Mouse (Mus musculus): ENCODE data around the gene Fbxw16. TPM values are rescaled to one million over a fixed set of nuclear protein-coding genes. Genes with fewer than 3 reads are reported as not detected.

Gene Fbxw16
- not detected for polyA plus RNA-seq (2017; shearing (Covaris generic))

DNA sequence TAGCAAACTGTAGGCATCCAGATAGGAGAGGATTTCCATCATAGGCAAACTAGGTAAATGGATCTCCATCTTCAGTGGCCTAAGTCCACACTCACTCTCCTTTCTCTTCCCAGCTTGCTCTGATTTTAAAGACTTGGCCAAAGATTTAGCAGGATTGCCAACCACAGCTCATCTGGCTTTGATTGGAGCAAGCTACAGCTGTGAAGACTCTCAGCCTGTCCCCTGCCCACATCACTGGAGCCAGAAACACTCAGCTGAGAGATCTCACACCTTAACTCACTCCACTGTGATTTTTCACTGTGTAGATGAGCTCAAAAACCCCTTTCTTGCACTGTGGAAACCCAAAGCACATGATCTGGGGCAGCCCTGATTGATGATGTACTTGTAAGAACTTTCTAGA, at the start of gene Fbxw16:
TSS of gene Fbxw16 (minus strand) at position 101 of the 400 bp plus-strand sequence.

DNA sequence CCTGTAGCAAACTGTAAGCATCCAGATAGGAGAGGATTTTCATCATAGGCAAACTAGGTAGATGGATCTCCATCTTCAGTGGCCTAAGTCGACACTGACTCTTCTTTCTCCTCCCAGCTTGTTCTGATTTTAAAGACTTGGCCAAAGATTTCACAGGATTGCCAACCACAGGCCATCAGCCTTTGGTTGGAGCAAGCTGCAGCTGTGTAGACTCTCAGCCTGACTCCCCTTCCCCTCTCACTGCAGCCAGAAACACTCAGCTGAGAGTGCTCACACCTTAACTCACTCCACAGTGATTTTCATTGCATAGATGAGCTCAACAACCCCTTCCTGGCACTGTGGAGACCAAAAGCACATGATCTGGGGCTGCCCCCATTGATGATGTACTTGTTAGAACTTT, 46.8 kb upstream of the Fbxw16 start, which contains the start of gene Fbxw19:
TSS of gene Fbxw19 (minus strand) at position 101 of the 400 bp plus-strand sequence.

DNA sequence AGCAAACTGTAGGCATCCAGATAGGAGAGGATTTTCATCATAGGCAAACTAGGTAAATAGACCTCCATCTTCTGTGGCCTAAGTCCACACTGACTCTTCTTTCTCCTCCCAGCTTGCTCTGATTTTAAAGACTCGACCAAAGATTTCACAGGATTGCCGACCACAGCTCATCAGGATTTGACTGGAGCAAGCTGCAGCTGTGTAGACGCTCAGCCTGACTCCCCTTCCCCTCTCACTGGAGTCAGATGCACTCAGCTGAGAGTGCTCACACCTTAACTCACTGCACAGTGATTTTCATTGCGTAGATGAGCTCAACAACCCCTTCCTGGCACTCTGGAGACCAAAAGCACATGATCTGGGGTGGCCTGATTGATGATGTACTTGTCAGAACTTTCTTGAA, 44.7 kb downstream of the Fbxw16 start, which contains the start of gene Fbxw22:
TSS of gene Fbxw22 (minus strand) at position 101 of the 400 bp plus-strand sequence.

Other genes with a start within 250 kb of the Fbxw16 start
- gene Fbxw20, start 214.4 kb downstream of the Fbxw16 start, polyA plus RNA-seq (2017; shearing (Covaris generic)), result 0.07 TPM
- gene Fbxw14, start 161.5 kb downstream of the Fbxw16 start, polyA plus RNA-seq (2017; shearing (Covaris generic)), result not detected
- gene Fbxw28, start 109.5 kb downstream of the Fbxw16 start, polyA plus RNA-seq (2017; shearing (Covaris generic)), result not detected
- not detected for gene Fbxw22, start 44.8 kb downstream of the Fbxw16 start, polyA plus RNA-seq (2017; shearing (Covaris generic))
- not detected for gene Fbxw19, start 46.7 kb upstream of the Fbxw16 start, polyA plus RNA-seq (2017; shearing (Covaris generic))
- not detected for gene Fbxw15, start 119.1 kb upstream of the Fbxw16 start, polyA plus RNA-seq (2017; shearing (Covaris generic))
- not detected for gene Fbxw24, start 176.9 kb upstream of the Fbxw16 start, polyA plus RNA-seq (2017; shearing (Covaris generic))
- not detected for gene Fbxw25, start 215.5 kb upstream of the Fbxw16 start, polyA plus RNA-seq (2017; shearing (Covaris generic))